Mouse (Mus musculus): ENCODE measurements around the gene 2810006K23Rik. TPM values are rescaled to one million over a fixed set of nuclear protein-coding genes. Genes with fewer than 3 reads are reported as not detected.

2810006K23Rik gene
- polyA plus RNA-seq, 2 experiments, result 9.7 to 11.8 TPM

GRCm38 (mm10) chr5:124365754-124366153 lies 37.9 kb downstream of the 2810006K23Rik start:
- WGBS, result 83% methylated on average over 2 of the region's 2 CpGs
- H3K9ac ChIP-seq (ENCODE audit: low read depth, low read length, severe bottlenecking), result no peak overlapping the region
- H3K27me3 ChIP-seq (ENCODE audit: control insufficient read depth, insufficient read depth, low read length), result no peaks in the 10 kb centered on the region
- DNase-seq (ENCODE audit: low spot score) (no peak), ATAC-seq (ENCODE audit: low FRiP score, low read depth) (no peak)
- no peak overlapping the region for H3K4me3 ChIP-seq (replicated peaks; ENCODE audit: low read length)
- H3K4me2 ChIP-seq (replicated peaks; ENCODE audit: low read depth, low read length, severe bottlenecking), result no peak overlapping the region
- H3K36me3 ChIP-seq (ENCODE audit: control insufficient read depth, insufficient read depth, low read length), result peaks cover 26% of the 10 kb centered on the region
- H3K4me1 ChIP-seq (ENCODE audit: control insufficient read depth, insufficient read depth, low read length), result no peaks in the 10 kb centered on the region
- no peaks in the 10 kb centered on the region for H3K9me3 ChIP-seq (ENCODE audit: control insufficient read depth, low read length)
- no peak for TF ChIP-seq POLR2A (IDR thresholded peaks at IDR 0.05; ENCODE audit: borderline replicate concordance, extremely low read depth, insufficient read depth, insufficient read length)
- no peak overlapping the region for H3K27ac ChIP-seq (replicated peaks; ENCODE audit: low read depth, low read length)

- Histone ChIP-seq H3K4me2 (replicated peaks; ENCODE audit: low read depth, low read length, severe bottlenecking) (no peak overlapping the region), H3K27me3 (ENCODE audit: control insufficient read depth, insufficient read depth, low read length) (no peaks in the 10 kb centered on the region), H3K9me3 (ENCODE audit: control insufficient read depth, low read length) (no peaks in the 10 kb centered on the region), H3K9ac (ENCODE audit: low read depth, low read length, severe bottlenecking) (no peak overlapping the region), H3K36me3 (ENCODE audit: control insufficient read depth, insufficient read depth, low read length) (peaks cover 36% of the 10 kb centered on the region), H3K4me1 (ENCODE audit: control insufficient read depth, insufficient read depth, low read length) (no peaks in the 10 kb centered on the region), H3K27ac (replicated peaks; ENCODE audit: low read depth, low read length) (no peak overlapping the region), H3K4me3 (replicated peaks; ENCODE audit: low read length) (no peak overlapping the region)
- no peak for TF ChIP-seq POLR2A (IDR thresholded peaks at IDR 0.05; ENCODE audit: borderline replicate concordance, extremely low read depth, insufficient read depth, insufficient read length)
- ATAC-seq (ENCODE audit: low FRiP score, low read depth) (no peak), DNase-seq (ENCODE audit: low spot score) (no peak)
- WGBS, result 76% methylated on average over 3 of the region's 3 CpGs
These were observed 38.8 kb downstream of the 2810006K23Rik start for GRCm38 (mm10) chr5:124366721-124367120.

GRCm38 (mm10) chr5:124374298-124374697 lies 46.4 kb downstream of the 2810006K23Rik start:
- H3K9me3 ChIP-seq (ENCODE audit: control insufficient read depth, low read length), result no peaks in the 10 kb centered on the region
- H3K4me3 ChIP-seq (replicated peaks; ENCODE audit: low read length), result no peak overlapping the region
- ATAC-seq (ENCODE audit: low FRiP score, low read depth) (no peak), DNase-seq (ENCODE audit: low spot score) (no peak)
- WGBS, result 94% methylated on average over 7 of the region's 7 CpGs
- peaks cover 87% of the 10 kb centered on the region for H3K36me3 ChIP-seq (ENCODE audit: control insufficient read depth, insufficient read depth, low read length)
- TF ChIP-seq POLR2A (IDR thresholded peaks at IDR 0.05; ENCODE audit: borderline replicate concordance, extremely low read depth, insufficient read depth, insufficient read length), result no peak
- no peak overlapping the region for H3K9ac ChIP-seq (ENCODE audit: low read depth, low read length, severe bottlenecking)
- H3K4me2 ChIP-seq (replicated peaks; ENCODE audit: low read depth, low read length, severe bottlenecking), result no peak overlapping the region
- H3K4me1 ChIP-seq (ENCODE audit: control insufficient read depth, insufficient read depth, low read length), result no peaks in the 10 kb centered on the region
- no peaks in the 10 kb centered on the region for H3K27me3 ChIP-seq (ENCODE audit: control insufficient read depth, insufficient read depth, low read length)
- no peak overlapping the region for H3K27ac ChIP-seq (replicated peaks; ENCODE audit: low read depth, low read length)

GRCm38 (mm10) chr5:124376401-124376800 lies 48.5 kb downstream of the 2810006K23Rik start:
- H3K4me1 ChIP-seq (ENCODE audit: control insufficient read depth, insufficient read depth, low read length), result no peaks in the 10 kb centered on the region
- no peaks in the 10 kb centered on the region for H3K9me3 ChIP-seq (ENCODE audit: control insufficient read depth, low read length)
- H3K9ac ChIP-seq (ENCODE audit: low read depth, low read length, severe bottlenecking), result no peak overlapping the region
- WGBS, result 97% methylated on average over 1 of the region's 1 CpGs
- DNase-seq (ENCODE audit: low spot score) (no peak), ATAC-seq (ENCODE audit: low FRiP score, low read depth) (no peak)
- no peaks in the 10 kb centered on the region for H3K27me3 ChIP-seq (ENCODE audit: control insufficient read depth, insufficient read depth, low read length)
- no peak overlapping the region for H3K4me3 ChIP-seq (replicated peaks; ENCODE audit: low read length)
- H3K36me3 ChIP-seq (ENCODE audit: control insufficient read depth, insufficient read depth, low read length), result peaks cover 90% of the 10 kb centered on the region
- no peak overlapping the region for H3K27ac ChIP-seq (replicated peaks; ENCODE audit: low read depth, low read length)
- TF ChIP-seq POLR2A (IDR thresholded peaks at IDR 0.05; ENCODE audit: borderline replicate concordance, extremely low read depth, insufficient read depth, insufficient read length), result no peak
- H3K4me2 ChIP-seq (replicated peaks; ENCODE audit: low read depth, low read length, severe bottlenecking), result no peak overlapping the region

- WGBS, result 94% methylated on average over 4 of the region's 4 CpGs
- Histone ChIP-seq H3K27me3 (ENCODE audit: control insufficient read depth, insufficient read depth, low read length) (no peaks in the 10 kb centered on the region), H3K9ac (ENCODE audit: low read depth, low read length, severe bottlenecking) (no peak overlapping the region), H3K27ac (replicated peaks; ENCODE audit: low read depth, low read length) (no peak overlapping the region), H3K4me3 (replicated peaks; ENCODE audit: low read length) (no peak overlapping the region), H3K9me3 (ENCODE audit: control insufficient read depth, low read length) (no peaks in the 10 kb centered on the region), H3K4me1 (ENCODE audit: control insufficient read depth, insufficient read depth, low read length) (no peaks in the 10 kb centered on the region), H3K36me3 (ENCODE audit: control insufficient read depth, insufficient read depth, low read length) (peaks cover 89% of the 10 kb centered on the region), H3K4me2 (replicated peaks; ENCODE audit: low read depth, low read length, severe bottlenecking) (no peak overlapping the region)
- ATAC-seq (ENCODE audit: low FRiP score, low read depth) (no peak), DNase-seq (ENCODE audit: low spot score) (no peak)
- TF ChIP-seq POLR2A (IDR thresholded peaks at IDR 0.05; ENCODE audit: borderline replicate concordance, extremely low read depth, insufficient read depth, insufficient read length), result no peak
These were observed 49.3 kb downstream of the 2810006K23Rik start for GRCm38 (mm10) chr5:124377149-124377548.

GRCm38 (mm10) chr5:124380121-124380520 lies 52.2 kb downstream of the 2810006K23Rik start:
- Histone ChIP-seq H3K4me3 (replicated peaks; ENCODE audit: low read length) (no peak overlapping the region), H3K9ac (ENCODE audit: low read depth, low read length, severe bottlenecking) (no peak overlapping the region), H3K36me3 (ENCODE audit: control insufficient read depth, insufficient read depth, low read length) (peaks cover 87% of the 10 kb centered on the region), H3K9me3 (ENCODE audit: control insufficient read depth, low read length) (no peaks in the 10 kb centered on the region), H3K4me2 (replicated peaks; ENCODE audit: low read depth, low read length, severe bottlenecking) (no peak overlapping the region), H3K4me1 (ENCODE audit: control insufficient read depth, insufficient read depth, low read length) (no peaks in the 10 kb centered on the region), H3K27ac (replicated peaks; ENCODE audit: low read depth, low read length) (no peak overlapping the region), H3K27me3 (ENCODE audit: control insufficient read depth, insufficient read depth, low read length) (no peaks in the 10 kb centered on the region)
- WGBS, result 96% methylated on average over 1 of the region's 1 CpGs
- DNase-seq (ENCODE audit: low spot score) (no peak), ATAC-seq (ENCODE audit: low FRiP score, low read depth) (no peak)
- TF ChIP-seq POLR2A (IDR thresholded peaks at IDR 0.05; ENCODE audit: borderline replicate concordance, extremely low read depth, insufficient read depth, insufficient read length), result no peak

Measured in limb, embryonic 14.5 days (tissue).